Mouse (Mus musculus) MEL (cell line): ENCODE measurements at regions not wholly inside any gene's neighbourhood (a gene's known extent, or its start where the extent isn't known, plus 50 kb on each side); places are given as distances from the start of the nearest gene placed in this dataset.
A peak's percentile ranks its signal among the peaks of the same experiment; 100 is the strongest.

ENCODE experiments used
- DNase-seq: peaks from one replicate; pipeline ENCODE4 v3.0.0; 2011; ENCODE audit warnings: low read depth, low spot score
- H3K27ac ChIP-seq: 2 replicates; pipeline ENCODE4 v1.5.1; 2012; ENCODE audit warnings: low read depth, mild to moderate bottlenecking, control low read depth, low read length, moderate library complexity; ENCODE audit not compliant: control insufficient read depth
- H3K27me3 ChIP-seq, 2 experiments: fragments of 150-350 bp in 1 of 2; sonication (generic) in 1 of 2; 2 replicates each; pipeline ENCODE4 v1.6.1; 2012; ENCODE audit warnings: low read length in 2 of 2, mild to moderate bottlenecking in 2 of 2, improper control_type of control experiment in 1 of 2, moderate library complexity in 1 of 2; ENCODE audit not compliant: insufficient read depth in 2 of 2, control insufficient read depth in 1 of 2
- H3K36me3 ChIP-seq, 2 experiments: 2 replicates each; pipeline ENCODE4 v1.6.1; 2012 to 2014; ENCODE audit warnings: low read length in 2 of 2, improper control_type of control experiment in 1 of 2, inconsistent platforms in 1 of 2, mild to moderate bottlenecking in 1 of 2; ENCODE audit not compliant: insufficient read depth in 2 of 2, control insufficient read depth in 1 of 2
- H3K4me1 ChIP-seq, 2 experiments: fragments of 150-350 bp in 1 of 2; sonication (generic) in 1 of 2; 2 replicates each; pipeline ENCODE4 v1.6.1; 2012; ENCODE audit warnings: low read length in 2 of 2, improper control_type of control experiment in 1 of 2, mild to moderate bottlenecking in 1 of 2; ENCODE audit not compliant: insufficient read depth in 2 of 2, control insufficient read depth in 1 of 2
- H3K4me3 ChIP-seq, 2 experiments: fragments of 150-350 bp in 1 of 2; sonication (generic) in 1 of 2; 2 replicates each; pipeline ENCODE4 v1.5.1; 2012; ENCODE audit warnings: low read depth in 2 of 2, low read length in 2 of 2, mild to moderate bottlenecking in 2 of 2, moderate library complexity in 2 of 2, control low read depth in 1 of 2, improper control_type of control experiment in 1 of 2; ENCODE audit not compliant: control insufficient read depth in 1 of 2, insufficient read depth in 1 of 2
- H3K79me2 ChIP-seq: 2 replicates; pipeline ENCODE4 v1.6.1; 2012; ENCODE audit warnings: mild to moderate bottlenecking, low read length, moderate library complexity; ENCODE audit not compliant: control insufficient read depth, poor library complexity, insufficient read depth
- H3K9ac ChIP-seq: 2 replicates; pipeline ENCODE4 v1.6.1; 2012; ENCODE audit warnings: low read depth, mild to moderate bottlenecking, control low read depth, low read length, moderate library complexity; ENCODE audit not compliant: control insufficient read depth, poor library complexity, severe bottlenecking
- H3K9me3 ChIP-seq: fragments of 150-350 bp; sonication (generic); replicated peaks from 2 replicates; pipeline ENCODE4 v1.6.1; 2012; ENCODE audit warnings: mild to moderate bottlenecking, low read length, improper control_type of control experiment, moderate library complexity; ENCODE audit not compliant: insufficient read depth
- CHD1 ChIP-seq: IDR thresholded peaks from 2 replicates; pipeline ENCODE4 v1.6.1; 2012; ENCODE audit warnings: low read depth, mild to moderate bottlenecking, inconsistent platforms, low read length, improper control_type of control experiment
- ELF1 ChIP-seq: IDR thresholded peaks from 2 replicates; pipeline ENCODE4 v1.6.1; 2014; ENCODE audit warnings: low read depth, mild to moderate bottlenecking, inconsistent platforms, low read length, improper control_type of control experiment, moderate library complexity
- GABPA ChIP-seq: IDR thresholded peaks from 2 replicates; pipeline ENCODE4 v1.6.1; 2012; ENCODE audit warnings: low read depth, mild to moderate bottlenecking, inconsistent platforms, low read length, improper control_type of control experiment, moderate library complexity
- HCFC1 ChIP-seq: IDR thresholded peaks from 2 replicates; pipeline ENCODE4 v1.6.1; 2012; ENCODE audit warnings: low read depth, mild to moderate bottlenecking, inconsistent platforms, low read length, improper control_type of control experiment, moderate library complexity
- JUND ChIP-seq: IDR thresholded peaks from 2 replicates; pipeline ENCODE4 v1.6.1; 2011; ENCODE audit warnings: low read depth, mild to moderate bottlenecking, improper control_type of control experiment, low read length
- KAT2A ChIP-seq: conservative IDR thresholded peaks from 2 replicates; pipeline ENCODE4 v1.6.1; 2012; ENCODE audit warnings: low read depth, low read length, improper control_type of control experiment, inconsistent platforms
- MAFK ChIP-seq: IDR thresholded peaks from 2 replicates; pipeline ENCODE4 v1.6.1; 2011; ENCODE audit warnings: low read depth, mild to moderate bottlenecking, low read length, improper control_type of control experiment, borderline replicate concordance
- MAX ChIP-seq: IDR thresholded peaks from 2 replicates; pipeline ENCODE4 v1.6.1; 2011; ENCODE audit warnings: low read length, improper control_type of control experiment
- MAZ ChIP-seq: IDR thresholded peaks from 2 replicates; pipeline ENCODE4 v1.6.1; 2012; ENCODE audit warnings: low read depth, mild to moderate bottlenecking, inconsistent platforms, low read length, improper control_type of control experiment
- MXI1 ChIP-seq: IDR thresholded peaks from 2 replicates; pipeline ENCODE4 v1.6.1; 2011; ENCODE audit warnings: mild to moderate bottlenecking, low read depth, low read length, improper control_type of control experiment
- MYC ChIP-seq: IDR thresholded peaks from 2 replicates; pipeline ENCODE4 v1.6.1; 2011; ENCODE audit warnings: low read depth, mild to moderate bottlenecking, low read length, improper control_type of control experiment, moderate library complexity
- NELFE ChIP-seq: IDR thresholded peaks from 2 replicates; pipeline ENCODE4 v1.6.1; 2011; ENCODE audit warnings: low read depth, low read length, improper control_type of control experiment
- POLR2AphosphoS2 ChIP-seq: IDR thresholded peaks from 2 replicates; pipeline ENCODE4 v1.6.1; 2011; ENCODE audit warnings: low read length, improper control_type of control experiment
- RAD21 ChIP-seq: IDR thresholded peaks from 2 replicates; pipeline ENCODE4 v1.6.1; 2011; ENCODE audit warnings: mild to moderate bottlenecking, low read depth, low read length, improper control_type of control experiment
- SIN3A ChIP-seq: IDR thresholded peaks from 2 replicates; pipeline ENCODE4 v1.6.1; 2012; ENCODE audit warnings: low read length, improper control_type of control experiment, inconsistent platforms
- SMC3 ChIP-seq: IDR thresholded peaks from 2 replicates; pipeline ENCODE4 v1.6.1; 2011; ENCODE audit warnings: low read depth, low read length, improper control_type of control experiment
- TCF12 ChIP-seq: IDR thresholded peaks from 2 replicates; pipeline ENCODE4 v1.6.1; 2014; ENCODE audit warnings: low read depth, mild to moderate bottlenecking, inconsistent platforms, low read length, improper control_type of control experiment, moderate library complexity
- UBTF ChIP-seq: IDR thresholded peaks from 2 replicates; pipeline ENCODE4 v1.6.1; 2012; ENCODE audit warnings: low read depth, mild to moderate bottlenecking, inconsistent platforms, low read length, improper control_type of control experiment, moderate library complexity, borderline replicate concordance; ENCODE audit not compliant: insufficient read depth
- USF1 ChIP-seq: IDR thresholded peaks from 2 replicates; pipeline ENCODE4 v1.6.1; 2014; ENCODE audit warnings: low read depth, mild to moderate bottlenecking, inconsistent platforms, low read length, improper control_type of control experiment, moderate library complexity
- ZMIZ1 ChIP-seq: IDR thresholded peaks from 2 replicates; pipeline ENCODE4 v1.6.1; 2012; ENCODE audit warnings: low read depth, mild to moderate bottlenecking, inconsistent platforms, low read length, improper control_type of control experiment, moderate library complexity
- ZNF384 ChIP-seq: IDR thresholded peaks from 2 replicates; pipeline ENCODE4 v1.6.1; 2012; ENCODE audit warnings: low read depth, mild to moderate bottlenecking, inconsistent platforms, low read length, improper control_type of control experiment

GRCm38 (mm10) chr11:79860611-79861067 lies 101.6 kb downstream of the Utp6 start:
- H3K27me3 ChIP-seq: peaks cover 11 to 16% of the 10 kb centered on the region in 2 experiments

GRCm38 (mm10) chr11:79856376-79856775 lies 105.8 kb downstream of the Utp6 start:
- no peak overlapping the region for H3K9ac ChIP-seq
- H3K79me2 ChIP-seq: no peaks in the 10 kb centered on the region
- no peak for DNase-seq
- H3K27ac ChIP-seq: no peak overlapping the region
- TF ChIP-seq SIN3A (no peak), GABPA (no peak), ELF1 (no peak), ZMIZ1 (no peak), HCFC1 (no peak)
- H3K9me3 ChIP-seq: no peaks in the 10 kb centered on the region
- H3K4me3 ChIP-seq: no peak overlapping the region
- H3K27me3 ChIP-seq: peaks cover 4 to 20% of the 10 kb centered on the region in 2 experiments
- no peaks in the 10 kb centered on the region for H3K36me3 ChIP-seq
- no peaks in the 10 kb centered on the region for H3K4me1 ChIP-seq

More at GRCm38 (mm10) chr11:79860611-79861067, 101.6 kb downstream of the Utp6 start:
- Histone ChIP-seq H3K4me3 (no peak overlapping the region), H3K9ac (no peak overlapping the region), H3K9me3 (no peaks in the 10 kb centered on the region), H3K79me2 (no peaks in the 10 kb centered on the region), H3K36me3 (no peaks in the 10 kb centered on the region), H3K27ac (no peak overlapping the region), H3K4me1 (no peaks in the 10 kb centered on the region)
- peak; percentile 20 for DNase-seq
- no peak for TF ChIP-seq KAT2A
- TF ChIP-seq USF1: no peak
- no peak for TF ChIP-seq POLR2AphosphoS2
- no peak for TF ChIP-seq NELFE
- no peak for TF ChIP-seq SMC3
- TF ChIP-seq TCF12: no peak
- no peak for TF ChIP-seq MAFK
- no peak for TF ChIP-seq RAD21
- no peak for TF ChIP-seq MXI1
- no peak for TF ChIP-seq HCFC1
- no peak for TF ChIP-seq MAX
- no peak for TF ChIP-seq MYC
- TF ChIP-seq ZNF384: no peak
- no peak for TF ChIP-seq JUND
- no peak for TF ChIP-seq UBTF
- TF ChIP-seq ELF1: no peak
- TF ChIP-seq MAZ: no peak
- TF ChIP-seq CHD1: no peak
